Mouse (Mus musculus) spleen, adult 2 months (tissue): Measurements from ENCODE around the gene Vopp1. TPM values are rescaled to one million over a fixed set of nuclear protein-coding genes. Genes with fewer than 3 reads are reported as not detected.
A peak's percentile ranks its signal among the peaks of the same experiment; 100 is the strongest.
"Not testable (repeated sequence)": the region's sequence is repeated elsewhere in the genome, so short reads cannot be mapped to it uniquely, and the experiment has no call there.

ENCODE experiments used
- DNase-seq, 2 experiments: peaks; one replicate each; pipeline versions ENCODE4 v3.0.0 to v3.0.0-alpha.2; 2012 to 2021; ENCODE audit warnings: low spot score in 2 of 2, low read depth in 1 of 2
- H3K27ac ChIP-seq: fragments of 200-500 bp; 2 replicates; pipeline ENCODE4 v1.5.1; 2012; ENCODE audit warnings: low read length, inconsistent platforms; ENCODE audit not compliant: insufficient read depth
- H3K27me3 ChIP-seq: fragments of 200-500 bp; 2 replicates; pipeline ENCODE4 v1.6.1; 2012; ENCODE audit warnings: mild to moderate bottlenecking, moderate library complexity, low read length, inconsistent platforms; ENCODE audit not compliant: control insufficient read depth, insufficient read depth
- H3K36me3 ChIP-seq: fragments of 200-500 bp; 2 replicates; pipeline ENCODE4 v1.6.1; 2012; ENCODE audit warnings: mild to moderate bottlenecking, low read length, inconsistent platforms; ENCODE audit not compliant: control insufficient read depth, insufficient read depth
- H3K4me1 ChIP-seq: fragments of 200-500 bp; 2 replicates; pipeline ENCODE4 v1.6.1; 2011; ENCODE audit warnings: inconsistent platforms; ENCODE audit not compliant: control insufficient read depth, insufficient read depth, insufficient read length
- H3K4me3 ChIP-seq: fragments of 200-500 bp; 2 replicates; pipeline ENCODE4 v1.5.1; 2011; ENCODE audit warnings: mild to moderate bottlenecking, inconsistent platforms; ENCODE audit not compliant: insufficient read depth, insufficient read length; ENCODE audit errors: extremely low read depth
- CTCF ChIP-seq: fragments of 200-500 bp; IDR thresholded peaks from 2 replicates; pipeline ENCODE4 v1.5.1; 2011; ENCODE audit warnings: mild to moderate bottlenecking, inconsistent platforms; ENCODE audit not compliant: insufficient read depth, insufficient read length, insufficient replicate concordance; ENCODE audit errors: extremely low read depth
- POLR2A ChIP-seq: fragments of 200-500 bp; IDR thresholded peaks from 2 replicates; pipeline ENCODE4 v1.6.1; 2011; ENCODE audit warnings: low read depth, low read length, inconsistent platforms
- WGBS: fragments of 180-500 bp; shearing (Covaris S2); methylation state at CpG from one replicate; pipeline ENCODE4 v1.1.7; 2018; 5-methylcytosine and 5-hydroxymethylcytosine counted together
- polyA plus RNA-seq: library from polyadenylated mRNA; depleted of rRNA; stranded (reverse); fragments of >200 nt; gene quantifications from 2 replicates; pipeline ENCODE4 v1.2.3, GENCODE M21; 2012

Gene Vopp1
- polyA plus RNA-seq, 1 experiment: 20.2 TPM

GRCm38 (mm10) chr6:57798986-57799385 is 26.0 kb downstream of the Vopp1 start:
- Histone ChIP-seq H3K4me3 (no peak overlapping the region), H3K4me1 (no peaks in the 10 kb centered on the region; the same call in 1 of the 2 replicates), H3K36me3 (no peaks in the 10 kb centered on the region), H3K27me3 (no peaks in the 10 kb centered on the region), H3K27ac (no peak overlapping the region)
- TF ChIP-seq POLR2A (no peak), CTCF (no peak)
- WGBS: 96% methylated on average over 1 of the region's 1 CpGs
- DNase-seq: no peak

- 94% methylated on average over 3 of the region's 3 CpGs for WGBS
- no peak overlapping the region for H3K4me3 ChIP-seq
- H3K36me3 ChIP-seq: no peaks in the 10 kb centered on the region
- no peak for DNase-seq
- TF ChIP-seq CTCF: no peak
- TF ChIP-seq POLR2A: no peak
- no peak overlapping the region for H3K27ac ChIP-seq
- H3K27me3 ChIP-seq: no peaks in the 10 kb centered on the region
- H3K4me1 ChIP-seq: no peaks in the 10 kb centered on the region; the same call in 1 of the 2 replicates
Measured at GRCm38 (mm10) chr6:57796853-57797423, 28.0 kb downstream of the Vopp1 start.

GRCm38 (mm10) chr6:57795835-57796234 is 29.1 kb downstream of the Vopp1 start:
- 55% methylated on average over 3 of the region's 3 CpGs for WGBS
- peak; percentile 5 to 31 for DNase-seq
- no peak for TF ChIP-seq POLR2A
- TF ChIP-seq CTCF: no peak
- no peaks in the 10 kb centered on the region for H3K27me3 ChIP-seq
- H3K27ac ChIP-seq: 0 out of 2 replicates have a peak overlapping the region, but pooled peaks have one; percentile 20
- H3K4me1 ChIP-seq: no peaks in the 10 kb centered on the region; the same call in 1 of the 2 replicates
- H3K36me3 ChIP-seq: no peaks in the 10 kb centered on the region
- H3K4me3 ChIP-seq: no peak overlapping the region

GRCm38 (mm10) chr6:57792821-57793220 is 32.1 kb downstream of the Vopp1 start:
- 87% methylated on average over 9 of the region's 9 CpGs for WGBS
- H3K27ac ChIP-seq, H3K4me1 ChIP-seq, H3K36me3 ChIP-seq, H3K27me3 ChIP-seq, H3K4me3 ChIP-seq, DNase-seq: not testable (repeated sequence)

GRCm38 (mm10) chr6:57790542-57790941 is 34.4 kb downstream of the Vopp1 start:
- Histone ChIP-seq H3K36me3 (no peaks in the 10 kb centered on the region), H3K4me3 (no peak overlapping the region), H3K27ac (no peak overlapping the region), H3K27me3 (no peaks in the 10 kb centered on the region), H3K4me1 (no peaks in the 10 kb centered on the region)
- no peak for DNase-seq
- TF ChIP-seq POLR2A (no peak), CTCF (no peak)
- 42% methylated on average over 4 of the region's 4 CpGs for WGBS

- no peak overlapping the region for H3K4me3 ChIP-seq
- 93% methylated on average over 6 of the region's 6 CpGs for WGBS
- no peak for TF ChIP-seq CTCF
- no peak for TF ChIP-seq POLR2A
- H3K4me1 ChIP-seq: no peaks in the 10 kb centered on the region
- H3K36me3 ChIP-seq: no peaks in the 10 kb centered on the region
- DNase-seq: no peak
- no peaks in the 10 kb centered on the region for H3K27me3 ChIP-seq
- no peak overlapping the region for H3K27ac ChIP-seq
Measured at GRCm38 (mm10) chr6:57787376-57787775, 37.6 kb downstream of the Vopp1 start.

- 92% methylated on average over 1 of the region's 1 CpGs for WGBS
Measured at GRCm38 (mm10) chr6:57784251-57784650, 40.7 kb downstream of the Vopp1 start.

More at GRCm38 (mm10) chr6:57784251-57784650, 40.7 kb downstream of the Vopp1 start:
- TF ChIP-seq POLR2A (no peak), CTCF (no peak)
- Histone ChIP-seq H3K27me3 (no peaks in the 10 kb centered on the region), H3K4me1 (no peaks in the 10 kb centered on the region), H3K27ac (no peak overlapping the region), H3K4me3 (no peak overlapping the region), H3K36me3 (peaks cover 1% of the 10 kb centered on the region; the same call in 1 of the 2 replicates)
- DNase-seq: no peak
